Mouse (Mus musculus) retina, embryonic 14.5 days (tissue): ENCODE measurements around the gene Kremen1.

ENCODE experiments used
- DNase-seq: peaks from one replicate; pipeline ENCODE4 v3.0.0-alpha.2; 2015; ENCODE audit warnings: low spot score

Gene Kremen1

GRCm38 (mm10) chr11:5265764-5266163 is 4.4 kb upstream of the Kremen1 start:
- no peak for DNase-seq

DNA sequence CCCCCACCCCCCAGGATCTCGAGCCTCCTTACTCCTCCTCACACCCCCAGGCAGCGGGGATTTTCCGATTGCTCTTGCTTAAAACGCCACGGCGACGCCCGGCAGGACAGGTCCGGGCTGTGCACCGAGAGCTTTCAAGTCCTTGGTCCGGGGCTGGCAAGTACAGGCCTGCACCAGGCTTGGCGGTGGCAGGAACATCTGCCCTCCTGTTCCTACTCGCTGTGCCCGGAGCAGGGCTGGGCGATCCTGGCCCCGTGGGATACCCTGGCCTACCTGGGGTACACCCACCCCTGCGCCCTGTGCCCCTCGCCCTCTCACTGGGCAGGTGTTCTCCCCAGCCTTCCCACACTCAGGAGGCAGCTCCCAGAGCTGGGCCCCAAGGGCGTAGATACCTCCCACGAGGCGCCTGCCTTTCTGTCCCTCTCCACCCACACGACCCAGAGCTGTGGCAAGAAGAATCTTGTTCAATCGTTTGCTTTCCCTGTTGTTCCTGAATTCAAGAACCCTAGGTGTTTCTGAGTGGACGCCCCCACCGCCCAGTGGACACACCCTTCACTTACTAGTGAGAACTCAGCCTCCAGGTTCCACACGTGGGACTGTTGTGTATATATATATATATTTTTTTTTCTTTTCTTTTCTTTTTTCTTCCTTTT is 1.8 kb upstream of the Kremen1 start:
- no peak for DNase-seq

DNA sequence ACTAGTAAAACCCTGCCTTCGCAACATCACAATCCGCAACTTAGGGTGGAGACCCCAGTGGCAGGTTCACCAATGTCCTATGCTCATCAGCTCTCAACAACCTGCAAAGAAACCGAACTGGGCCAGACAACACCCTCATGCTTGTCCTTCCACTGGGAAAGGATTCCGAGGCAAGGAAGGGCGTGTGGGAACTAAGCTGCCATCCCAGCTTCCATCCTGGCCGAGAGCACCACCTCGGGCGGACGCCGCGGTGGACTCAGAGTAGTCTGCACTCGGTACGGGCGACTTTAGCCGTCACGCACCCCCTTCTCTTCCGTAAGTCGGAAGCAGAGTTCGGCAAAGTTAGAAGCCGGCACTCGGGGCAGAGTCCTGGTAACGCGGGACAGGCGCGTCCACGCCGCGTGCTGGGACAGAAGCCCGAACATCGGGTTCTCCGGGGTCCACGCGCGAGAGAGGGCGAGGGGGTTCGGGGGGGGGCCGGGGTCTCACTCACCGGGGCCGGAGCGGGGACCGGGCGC is 357 bp downstream of the Kremen1 start:
- peak; percentile 57 for DNase-seq

- no peak for DNase-seq
Observed at GRCm38 (mm10) chr11:5259944-5260598, 1.3 kb downstream of the Kremen1 start.

DNA sequence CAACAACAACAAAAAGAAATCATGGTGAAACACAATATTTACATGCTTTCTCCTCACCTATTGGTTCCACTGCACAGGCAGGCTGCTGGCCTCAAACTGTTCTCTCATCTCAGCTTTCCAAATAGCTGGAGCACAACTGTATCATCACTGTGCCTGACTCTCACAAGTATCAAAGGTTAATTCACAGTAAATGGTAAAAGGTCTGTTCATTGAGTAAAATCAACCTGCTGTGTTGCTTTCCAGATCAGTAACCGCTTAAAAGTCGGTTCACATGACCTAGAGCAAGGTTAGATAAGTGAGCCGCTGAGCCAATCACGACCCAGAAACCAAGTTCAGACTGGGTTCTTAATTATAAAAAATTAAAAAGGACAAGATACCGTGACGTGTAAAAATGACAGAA is 3.3 kb downstream of the Kremen1 start:
- DNase-seq: no peak

DNA sequence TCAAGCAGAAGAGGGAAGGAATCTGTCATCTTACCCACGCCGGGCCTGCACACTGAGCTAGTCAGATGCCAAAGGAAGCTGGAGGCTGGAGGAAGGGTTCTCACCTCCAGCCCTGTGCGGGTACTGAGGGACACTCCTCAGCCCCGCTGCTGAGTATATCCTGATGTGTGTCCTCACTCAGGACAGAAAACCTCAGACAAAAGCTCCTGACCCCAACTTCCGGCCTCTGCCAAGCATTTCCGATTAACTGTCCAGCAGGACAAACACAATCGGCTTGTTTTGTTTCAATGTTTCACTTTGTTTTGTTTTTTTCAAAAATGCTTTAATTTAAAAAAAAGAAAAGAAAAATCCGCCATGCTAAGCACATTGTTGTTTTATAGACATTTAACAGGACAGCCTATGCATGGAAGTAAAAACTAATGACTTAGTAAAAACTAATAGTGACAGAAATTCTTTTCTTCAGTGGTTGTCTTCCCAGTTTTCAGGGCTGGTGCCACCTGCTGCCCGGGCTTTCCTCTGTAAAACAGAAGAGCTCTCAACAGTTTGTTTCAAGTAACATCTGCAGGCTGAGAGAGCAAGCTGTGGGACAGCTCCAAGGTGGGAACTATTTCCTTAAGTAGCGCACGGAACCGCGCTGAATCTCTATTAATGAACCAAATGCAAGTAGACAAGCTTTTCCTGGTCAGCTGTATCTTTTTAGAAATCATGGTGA is 4.1 kb downstream of the Kremen1 start:
- no peak for DNase-seq

DNA sequence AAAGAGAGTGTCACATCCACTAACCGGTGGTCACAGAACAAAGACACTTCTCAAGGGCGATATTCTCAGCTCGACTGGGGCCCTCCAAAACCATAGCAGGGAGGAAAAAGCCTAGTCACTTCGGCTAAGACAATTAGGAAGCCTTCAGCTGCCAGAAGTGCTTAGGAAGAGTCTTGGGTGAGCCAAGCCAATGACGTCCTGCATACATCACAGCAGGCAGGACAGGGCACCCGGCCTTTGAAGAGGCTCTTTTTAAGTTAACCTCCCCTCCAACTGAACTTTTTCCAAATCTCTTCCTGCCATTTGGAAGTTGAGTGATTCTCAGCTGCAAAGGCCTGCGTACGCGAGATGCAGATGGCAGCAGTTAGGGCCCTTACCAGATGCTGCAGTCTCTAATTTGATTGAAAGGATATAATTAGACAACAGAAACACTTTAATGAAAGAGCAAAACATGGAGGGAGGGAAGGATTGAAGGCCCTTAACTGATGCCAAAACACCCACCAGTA is 5.8 kb downstream of the Kremen1 start:
- DNase-seq: peak; percentile 80

GRCm38 (mm10) chr11:5254016-5254415 is 7.3 kb downstream of the Kremen1 start:
- DNase-seq: no peak

DNA sequence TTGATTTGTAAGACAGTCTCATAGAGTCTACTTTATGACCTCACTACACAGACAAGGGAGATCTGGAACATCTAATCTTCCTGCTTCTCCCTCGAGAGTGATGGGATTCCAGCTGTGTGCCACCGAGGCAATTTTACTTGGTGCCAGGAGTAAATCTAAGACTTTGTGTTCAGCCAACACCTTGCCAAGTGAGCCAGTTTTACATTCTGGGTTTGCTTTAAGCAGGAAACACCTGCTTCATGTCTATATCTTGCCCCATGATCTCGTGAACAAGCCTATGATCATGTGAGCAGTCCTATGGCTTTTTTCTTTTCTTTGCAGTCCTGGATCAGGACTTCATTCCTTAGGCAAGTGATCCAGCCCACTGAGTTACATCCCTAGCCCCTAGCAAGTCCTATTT is 7.8 kb downstream of the Kremen1 start:
- no peak for DNase-seq

DNA sequence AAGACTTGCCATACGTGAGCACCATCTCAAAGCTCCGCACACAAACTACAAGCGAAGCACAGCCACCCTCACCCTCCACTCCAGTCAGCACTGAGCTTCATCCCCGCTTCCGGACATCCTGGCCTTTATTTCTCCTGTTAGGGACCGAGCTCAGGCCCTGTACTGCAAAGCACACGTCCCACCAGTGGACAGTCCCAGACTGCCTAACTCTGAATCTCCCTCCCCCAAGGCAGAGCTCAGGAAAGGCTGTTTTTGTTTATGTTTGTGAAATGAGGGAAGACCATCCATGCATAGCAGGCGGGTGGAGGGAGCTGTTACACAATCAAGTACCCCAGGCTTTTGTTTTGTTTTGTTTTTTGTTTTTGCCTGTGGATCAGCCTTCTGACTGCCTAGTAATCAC is 8.6 kb downstream of the Kremen1 start:
- DNase-seq: no peak

DNA sequence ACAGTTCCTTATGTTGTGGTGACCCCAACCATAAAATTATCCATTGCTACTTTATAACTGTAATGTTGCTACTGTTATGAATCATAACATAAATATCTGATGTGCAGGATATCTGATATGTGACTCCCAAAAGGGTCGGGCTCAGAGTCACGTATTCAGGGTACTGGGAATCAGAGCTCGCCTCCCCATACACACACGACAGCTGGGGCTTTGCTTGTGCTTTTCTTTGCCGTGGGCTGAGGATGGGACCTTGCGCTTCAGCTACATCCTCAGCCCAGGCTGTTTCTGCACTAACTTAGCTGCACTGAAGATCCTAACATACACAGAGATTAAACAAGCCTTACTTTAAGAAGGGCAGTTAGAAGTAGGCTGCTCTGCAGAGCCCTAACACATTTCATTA is 10.2 kb downstream of the Kremen1 start:
- DNase-seq: no peak

DNA sequence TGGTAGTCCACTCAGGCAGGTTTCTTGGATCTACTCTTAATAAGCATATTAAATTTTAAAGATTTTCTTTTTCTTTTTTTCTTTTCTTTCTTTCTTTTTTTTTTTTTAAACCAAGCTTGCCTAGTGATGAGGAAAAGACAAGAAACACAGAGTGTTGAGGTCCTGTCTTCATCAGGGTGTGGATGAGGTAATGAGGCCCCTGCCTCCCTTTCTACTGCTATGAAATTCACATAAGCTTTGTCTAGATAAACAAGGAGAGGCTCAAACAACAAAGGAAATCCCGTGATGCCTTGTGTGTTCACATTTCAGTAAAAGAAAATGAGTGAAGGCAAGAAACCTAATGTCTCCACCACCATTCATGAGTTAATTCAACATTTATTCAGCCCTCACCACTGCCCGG is 13.2 kb downstream of the Kremen1 start:
- no peak for DNase-seq

DNA sequence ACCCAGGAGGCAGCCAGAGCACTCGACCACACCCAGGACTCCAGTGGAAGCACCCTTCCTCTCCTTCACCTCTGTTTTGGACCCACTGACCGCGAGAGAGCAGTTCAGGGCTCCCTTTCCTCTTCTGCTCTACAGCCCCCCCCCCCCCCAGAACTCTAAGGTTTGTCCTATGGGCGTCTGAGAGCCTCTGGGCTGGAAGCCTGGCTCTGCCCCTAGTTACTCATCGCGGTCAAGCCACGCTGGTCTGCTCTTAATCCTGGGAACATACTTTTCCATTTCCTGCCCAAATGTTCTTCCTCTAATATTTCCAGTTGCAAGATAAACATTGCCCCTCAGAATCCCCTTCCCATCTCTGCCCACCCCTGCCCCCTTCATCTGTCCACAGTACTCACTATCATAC is 15.9 kb downstream of the Kremen1 start:
- no peak for DNase-seq

DNA sequence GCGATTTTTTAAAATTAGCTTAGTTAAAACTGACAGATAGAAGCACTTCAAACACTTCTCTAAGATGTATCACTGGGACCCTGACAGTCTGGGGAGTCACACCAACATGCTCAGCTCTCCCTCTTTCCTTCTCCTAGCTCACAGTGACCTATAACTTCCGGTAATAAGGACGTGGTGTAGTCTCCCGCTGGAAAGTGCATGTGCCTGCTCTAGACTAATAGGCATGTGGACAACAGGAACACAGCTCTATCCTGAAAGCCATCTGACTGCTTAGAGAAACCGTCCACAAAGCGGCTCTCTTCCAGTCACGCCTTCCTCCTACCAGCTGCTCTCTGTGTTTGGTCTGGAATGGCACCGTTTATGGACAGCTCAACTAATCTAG is 16.6 kb downstream of the Kremen1 start:
- DNase-seq: no peak

GRCm38 (mm10) chr11:5243812-5244748 is 17.3 kb downstream of the Kremen1 start:
- peak; percentile 31 for DNase-seq

DNA sequence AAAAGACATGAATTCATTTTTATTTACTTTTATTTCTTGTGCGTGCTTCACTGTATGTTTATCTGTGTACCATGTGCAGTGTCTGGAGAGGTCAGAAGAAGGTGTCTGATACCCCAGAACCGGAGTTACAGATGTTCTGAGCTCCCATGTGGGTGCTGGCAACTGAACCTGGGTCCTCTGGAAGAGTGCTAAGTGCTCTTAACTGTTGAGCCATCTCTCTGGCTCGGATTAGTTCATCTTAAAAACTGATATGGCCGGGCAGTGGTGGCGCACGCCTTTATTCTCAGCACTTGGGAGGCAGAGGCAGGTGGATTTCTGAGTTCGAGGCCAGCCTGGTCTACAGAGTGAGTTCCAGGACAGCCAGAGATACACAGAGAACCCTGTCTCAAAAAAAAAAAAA is 18.1 kb downstream of the Kremen1 start:
- DNase-seq: no peak

- DNase-seq: no peak
Observed at GRCm38 (mm10) chr11:5242158-5242557, 19.2 kb downstream of the Kremen1 start.

- no peak for DNase-seq
Observed at GRCm38 (mm10) chr11:5239706-5240690, 21.4 kb downstream of the Kremen1 start.

DNA sequence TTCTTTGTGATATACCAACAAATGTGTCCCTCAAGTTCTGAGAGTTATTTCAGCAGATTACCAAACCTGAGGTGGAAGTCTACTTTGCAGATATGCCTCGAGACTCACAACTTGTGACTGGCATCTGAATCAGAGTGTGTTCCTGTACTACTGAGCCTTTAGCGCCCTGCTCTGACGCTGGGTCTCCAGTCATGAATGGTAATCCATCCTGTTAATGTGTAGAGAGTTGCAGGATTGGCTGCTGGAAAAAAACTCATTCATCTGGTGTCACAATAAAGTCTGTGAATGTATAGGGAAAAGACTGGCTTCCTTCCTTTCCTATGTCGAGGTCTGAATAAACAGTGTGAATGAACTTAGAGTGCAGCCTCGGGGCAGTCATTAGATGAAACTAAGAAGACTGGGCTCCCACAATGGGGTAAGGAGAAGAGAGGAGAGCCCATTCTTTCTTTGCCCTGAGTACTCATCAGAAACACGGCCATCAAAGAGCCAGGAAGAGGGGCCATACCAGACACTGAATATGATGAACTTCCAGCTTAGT is 41.4 kb downstream of the Kremen1 start:
- DNase-seq: no peak

DNA sequence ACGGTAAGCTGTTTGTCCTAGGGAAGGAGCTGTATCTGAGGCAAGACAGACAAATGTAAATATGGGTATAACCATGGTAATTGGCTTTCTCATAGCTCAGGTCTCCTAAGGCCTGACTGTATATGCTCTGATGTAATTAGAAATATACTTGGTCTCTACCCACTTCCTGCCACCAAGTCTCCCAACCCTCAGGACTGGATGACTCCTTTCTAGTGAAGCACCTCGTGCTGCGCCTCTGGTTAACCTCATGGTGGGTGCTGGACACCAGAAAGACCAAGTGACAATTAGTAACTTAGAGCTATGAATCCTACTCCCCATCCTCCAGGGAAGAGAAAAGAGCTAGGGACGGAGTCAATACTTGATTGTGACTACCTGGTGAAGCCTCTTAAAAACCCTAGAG is 42.0 kb downstream of the Kremen1 start:
- DNase-seq: no peak
